Mouse (Mus musculus): ENCODE data around the gene Galk1. TPM values are rescaled to one million over a fixed set of nuclear protein-coding genes. Genes with fewer than 3 reads are reported as not detected.

Gene Galk1
- total and polyA plus RNA-seq, 3 experiments: 253 to 326 TPM; not detected in 1

DNA sequence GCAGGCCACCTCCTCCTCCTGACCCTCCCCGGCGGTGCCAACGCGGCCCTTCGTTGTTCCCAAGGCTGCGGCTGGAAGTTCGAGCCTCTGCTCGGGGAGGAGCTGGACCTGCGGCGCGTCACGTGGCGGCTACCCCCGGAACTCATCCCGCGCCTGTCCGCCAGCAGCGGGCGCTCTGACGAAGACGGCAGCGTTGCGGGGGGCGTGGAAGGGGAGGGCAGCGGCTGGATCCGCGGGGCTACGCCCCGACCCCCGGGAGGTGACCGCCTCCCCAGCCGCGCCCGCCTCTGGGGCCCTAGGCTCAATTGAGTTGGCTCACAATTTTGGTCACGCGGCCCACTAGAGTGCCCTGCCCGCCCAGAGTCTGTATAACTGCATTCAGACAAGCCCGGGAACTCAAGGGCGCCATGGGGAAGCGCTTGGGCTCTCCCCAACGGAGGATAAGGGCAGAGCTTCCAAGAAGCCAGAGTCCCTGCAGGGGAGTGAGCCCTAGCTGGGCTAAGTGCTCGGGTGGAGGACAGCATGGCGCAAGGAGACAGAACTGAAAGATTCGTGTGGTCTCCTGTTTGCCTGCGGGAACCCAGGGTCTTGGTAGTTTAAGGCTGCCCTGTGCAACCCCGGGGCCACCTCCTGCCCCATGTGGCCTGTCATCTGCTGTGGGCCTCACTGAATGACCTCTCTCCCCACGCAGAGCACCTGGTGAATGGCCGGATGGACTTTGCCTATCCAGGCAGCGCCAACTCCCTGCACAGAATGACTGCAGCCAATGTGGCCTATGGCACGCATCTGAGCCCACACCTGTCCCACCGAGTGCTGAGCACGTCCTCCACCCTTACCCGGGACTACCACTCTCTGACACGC lies 7.4 kb downstream of the Galk1 start:
- TF ChIP-seq CHD1 (IDR thresholded peaks at IDR 0.05; ENCODE audit: low read depth, low read length) (peak; percentile 42; the same call in 1 of the 2 replicates), RCOR1 (IDR thresholded peaks at IDR 0.05; ENCODE audit: low read depth, low read length) (no peak), JUND (IDR thresholded peaks at IDR 0.05; ENCODE audit: low read depth, low read length) (no peak), NELFE (IDR thresholded peaks at IDR 0.05; ENCODE audit: low read depth, low read length) (peak; percentile 73), NRF1 (IDR thresholded peaks at IDR 0.05; ENCODE audit: insufficient read depth, low read depth, low read length, poor library complexity, severe bottlenecking) (no peak), RAD21 (IDR thresholded peaks at IDR 0.05; ENCODE audit: low read depth, low read length) (no peak; the same call in 1 of the 2 replicates), GABPA (IDR thresholded peaks at IDR 0.05; ENCODE audit: low read depth, low read length) (no peak), MYC (IDR thresholded peaks at IDR 0.05; ENCODE audit: low read depth, low read length) (0 out of 2 replicates have a peak, but pooled peaks have one; percentile 25), MXI1 (IDR thresholded peaks at IDR 0.05; ENCODE audit: low read depth, low read length) (peak; percentile 78), MEF2A (IDR thresholded peaks at IDR 0.05; ENCODE audit: extremely low read depth, insufficient replicate concordance, low read depth, low read length, poor library complexity, severe bottlenecking) (0 out of 2 replicates have a peak, but pooled peaks have one; percentile 39), ELF1 (IDR thresholded peaks at IDR 0.05; ENCODE audit: low read depth, low read length) (peak; percentile 76), ZC3H11A (IDR thresholded peaks at IDR 0.05; ENCODE audit: low read depth, low read length) (0 out of 2 replicates have a peak, but pooled peaks have one; percentile 1), POLR2A (IDR thresholded peaks at IDR 0.05; ENCODE audit: control insufficient read depth in 1 of 2, insufficient read depth in 1 of 2, low read depth in 1 of 2, low read length in 2 of 2, poor library complexity in 1 of 2) (peak; percentile 48 to 87; a peak in 3 of 4 replicates), MAZ (IDR thresholded peaks at IDR 0.05; ENCODE audit: low read depth, low read length) (peak; percentile 93), TBP (IDR thresholded peaks at IDR 0.05; ENCODE audit: low read depth, low read length) (0 out of 2 replicates have a peak, but pooled peaks have one; percentile 40), HCFC1 (IDR thresholded peaks at IDR 0.05; ENCODE audit: low read depth, low read length) (peak; percentile 67), EP300 (IDR thresholded peaks at IDR 0.05; ENCODE audit: low read depth in 1 of 2, low read length in 2 of 2) (0 out of 4 replicates have a peak, but pooled peaks of 1 of the 2 experiments have one; percentile 4), SIN3A (IDR thresholded peaks at IDR 0.05; ENCODE audit: low read length) (peak; percentile 72), E2F4 (IDR thresholded peaks at IDR 0.05; ENCODE audit: borderline replicate concordance, low read depth, low read length) (peak; percentile 67; the same call in 1 of the 2 replicates), UBTF (IDR thresholded peaks at IDR 0.05; ENCODE audit: borderline replicate concordance, insufficient read depth, low read depth, low read length) (peak; percentile 92; the same call in 1 of the 2 replicates), TCF12 (IDR thresholded peaks at IDR 0.05; ENCODE audit: low read depth, low read length) (no peak; the same call in 1 of the 2 replicates), ZNF384 (IDR thresholded peaks at IDR 0.05; ENCODE audit: low read depth, low read length) (no peak), ZKSCAN1 (IDR thresholded peaks at IDR 0.05; ENCODE audit: low read depth, low read length) (0 out of 2 replicates have a peak, but pooled peaks have one; percentile 12), CTCF (IDR thresholded peaks at IDR 0.05 in 2 of 3, conservative IDR thresholded peaks at IDR 0.05 in 1 of 3; ENCODE audit: control insufficient read depth in 1 of 3, insufficient read depth in 1 of 3, low read depth in 2 of 3, low read length in 3 of 3, poor library complexity in 1 of 3, severe bottlenecking in 1 of 3) (peak; percentile 13 to 97 (median 80); a peak in 4 of 6 replicates), USF2 (IDR thresholded peaks at IDR 0.05; ENCODE audit: borderline replicate concordance in 1 of 2, insufficient read depth in 1 of 2, low read depth in 1 of 2, low read length in 2 of 2) (peak in 1 of 2 experiments; percentile 54; a peak in 1 of 4 replicates), BHLHE40 (IDR thresholded peaks at IDR 0.05; ENCODE audit: borderline replicate concordance, low read depth, low read length) (0 out of 2 replicates have a peak, but pooled peaks have one; percentile 27), POLR2AphosphoS2 (IDR thresholded peaks at IDR 0.05; ENCODE audit: low read length) (peak; percentile 85; the same call in 1 of the 2 replicates), CHD2 (IDR thresholded peaks at IDR 0.05; ENCODE audit: low read length) (no peak), USF1 (IDR thresholded peaks at IDR 0.05; ENCODE audit: low read depth, low read length) (peak; percentile 92), ETS1 (IDR thresholded peaks at IDR 0.05; ENCODE audit: low read depth, low read length) (peak; percentile 42; the same call in 1 of the 2 replicates), MAX (IDR thresholded peaks at IDR 0.05; ENCODE audit: low read length) (peak; percentile 72), ZMIZ1 (IDR thresholded peaks at IDR 0.05; ENCODE audit: low read depth, low read length) (peak; percentile 86), SMC3 (IDR thresholded peaks at IDR 0.05; ENCODE audit: low read depth, low read length) (peak; percentile 40)
- Histone ChIP-seq H3K36me3 (ENCODE audit: control insufficient read depth in 1 of 2, insufficient read depth in 2 of 2, low read length in 2 of 2) (peaks cover 0 to 8% of the 10 kb centered on the region in 2 experiments; a peak in 2 of 4 replicates), H3K79me2 (ENCODE audit: control insufficient read depth, insufficient read depth, low read length, poor library complexity) (no peaks in the 10 kb centered on the region; the same call in 1 of the 2 replicates), H3K4me3 (ENCODE audit: control insufficient read depth in 1 of 2, insufficient read depth in 1 of 2, low read depth in 2 of 2, low read length in 2 of 2) (peak overlapping the region; percentile 56 to 68), H3K27me3 (ENCODE audit: control insufficient read depth in 1 of 2, insufficient read depth in 2 of 2, low read length in 2 of 2) (no peaks in the 10 kb centered on the region), H3K9ac (ENCODE audit: control insufficient read depth, low read depth, low read length, poor library complexity, severe bottlenecking) (peak overlapping the region; percentile 80), H3K4me1 (ENCODE audit: control insufficient read depth in 1 of 2, insufficient read depth in 2 of 2, low read length in 2 of 2) (peaks cover 5 to 15% of the 10 kb centered on the region in 2 experiments), H3K9me3 (replicated peaks; ENCODE audit: insufficient read depth, low read length) (no peaks in the 10 kb centered on the region), H3K27ac (ENCODE audit: control insufficient read depth, low read depth, low read length) (peak overlapping the region; percentile 77)
- peak; percentile 95 for DNase-seq (ENCODE audit: low read depth, low spot score)
